Mouse (Mus musculus): ENCODE results near the gene Cdkn1c. TPM values are rescaled to one million over a fixed set of nuclear protein-coding genes. Genes with fewer than 3 reads are reported as not detected.

Cdkn1c gene
- total RNA-seq, 2 experiments from 2014 or later = 47.2 to 48.0 TPM

- intact Hi-C loops (cut with DNase I) = no loop called here
- DNase-seq = no peak
Observed at GRCm38 (mm10) chr7:143444580-143444954, 16.3 kb downstream of the Cdkn1c start.

GRCm38 (mm10) chr7:143438965-143439364, 21.9 kb downstream of the Cdkn1c start:
- intact Hi-C loops (cut with DNase I) = no loop called here
- DNase-seq = no peak

DNA sequence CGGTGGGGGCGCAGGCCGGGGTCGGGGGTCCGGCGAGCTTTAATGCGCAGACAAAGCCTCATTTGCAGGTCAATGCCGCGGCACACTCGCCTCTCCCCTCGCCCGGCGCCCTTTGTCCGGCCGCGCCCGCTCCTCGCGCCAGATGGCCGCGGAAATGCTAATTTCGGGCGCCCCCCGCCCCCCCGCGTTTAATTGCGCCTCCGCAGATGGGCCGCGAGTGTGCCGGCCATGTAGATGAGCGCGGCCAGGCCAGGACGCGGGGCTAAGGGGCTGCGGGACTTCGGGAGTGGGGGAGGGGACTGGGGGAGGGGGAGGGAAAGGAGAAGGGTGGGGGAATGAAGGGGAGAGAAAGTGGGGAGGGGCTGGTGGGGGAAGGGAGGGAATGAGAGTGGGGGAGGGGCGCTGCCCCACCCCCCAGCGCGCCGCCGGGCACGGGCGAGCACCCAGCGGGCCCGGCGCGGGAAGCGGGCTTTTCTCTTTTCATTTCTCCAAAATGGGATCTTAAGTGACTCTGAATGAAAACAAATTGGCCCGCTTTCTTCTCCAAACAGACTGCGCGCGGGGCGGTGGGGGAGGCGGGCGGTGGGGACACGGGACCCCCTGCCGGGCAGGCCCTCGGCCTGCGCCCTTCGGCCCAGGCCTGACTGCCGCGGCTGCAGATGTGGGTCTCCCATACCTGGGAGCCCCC, 22.8 kb downstream of the Cdkn1c start:
- DNase-seq = peak in 1 of 2 experiments; percentile 31
- intact Hi-C loops (cut with DNase I) = no loop called here

GRCm38 (mm10) chr7:143437231-143437893, 23.5 kb downstream of the Cdkn1c start:
- peak in 1 of 2 experiments; percentile 27 for DNase-seq
- intact Hi-C loops (cut with DNase I) = no loop called here

- intact Hi-C loops (cut with DNase I) = no loop called here
Observed at GRCm38 (mm10) chr7:143433331-143433730, 27.5 kb downstream of the Cdkn1c start.

DNA sequence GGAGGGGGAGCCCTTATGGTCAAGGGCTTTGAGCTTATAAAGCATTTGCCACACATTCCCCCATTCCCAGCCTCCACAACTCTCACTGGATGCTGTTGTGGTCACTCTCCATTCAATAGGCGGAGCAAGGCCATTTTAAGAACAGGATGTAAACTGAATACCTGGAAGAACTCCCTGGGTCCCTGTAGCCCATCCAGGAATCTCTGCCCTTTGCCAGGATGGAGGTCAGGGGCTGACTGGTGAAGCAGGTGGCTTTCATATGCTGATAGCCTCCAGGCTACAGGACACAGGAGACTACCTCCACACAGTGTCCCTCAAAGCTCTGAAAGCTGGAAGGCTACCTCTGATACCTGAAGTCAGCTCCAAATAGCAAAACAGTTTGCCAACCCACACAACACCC, 28.2 kb downstream of the Cdkn1c start:
- DNase-seq = no peak
- intact Hi-C loops (cut with DNase I) = no loop called here

More at GRCm38 (mm10) chr7:143433331-143433730, 27.5 kb downstream of the Cdkn1c start:
- DNase-seq = peak; percentile 81 to 86

- intact Hi-C loops (cut with DNase I) = no loop called here
- no peak for DNase-seq
Observed at GRCm38 (mm10) chr7:143428814-143429499, 31.9 kb downstream of the Cdkn1c start.

- no peak for DNase-seq
- intact Hi-C loops (cut with DNase I) = no loop called here
Observed at GRCm38 (mm10) chr7:143428142-143428813, 32.6 kb downstream of the Cdkn1c start.

- intact Hi-C loops (cut with DNase I) = no loop called here
- no peak for DNase-seq
Observed at GRCm38 (mm10) chr7:143419585-143420160, 41.2 kb downstream of the Cdkn1c start.

DNA sequence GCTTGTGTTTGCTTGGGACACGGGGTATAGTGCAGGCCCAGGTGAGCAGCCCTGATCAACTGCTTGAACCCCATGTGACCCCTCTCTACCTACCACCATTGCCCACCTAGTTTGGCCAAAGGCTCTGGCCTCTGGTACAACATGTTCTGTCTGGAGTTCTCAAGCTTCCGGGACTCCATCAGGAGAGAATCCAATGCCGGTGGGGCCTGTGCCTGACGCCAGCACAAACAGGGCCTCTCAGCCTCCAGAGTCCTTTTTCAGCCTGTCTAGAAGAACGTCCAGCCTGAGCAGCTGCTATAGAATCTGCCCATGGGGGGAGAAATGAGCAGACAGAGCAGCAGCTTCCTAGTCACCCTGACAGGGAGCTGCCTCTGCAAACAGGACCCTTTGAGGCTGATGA, 43.0 kb downstream of the Cdkn1c start:
- intact Hi-C loops (cut with DNase I) = no loop called here
- no peak for DNase-seq

DNA sequence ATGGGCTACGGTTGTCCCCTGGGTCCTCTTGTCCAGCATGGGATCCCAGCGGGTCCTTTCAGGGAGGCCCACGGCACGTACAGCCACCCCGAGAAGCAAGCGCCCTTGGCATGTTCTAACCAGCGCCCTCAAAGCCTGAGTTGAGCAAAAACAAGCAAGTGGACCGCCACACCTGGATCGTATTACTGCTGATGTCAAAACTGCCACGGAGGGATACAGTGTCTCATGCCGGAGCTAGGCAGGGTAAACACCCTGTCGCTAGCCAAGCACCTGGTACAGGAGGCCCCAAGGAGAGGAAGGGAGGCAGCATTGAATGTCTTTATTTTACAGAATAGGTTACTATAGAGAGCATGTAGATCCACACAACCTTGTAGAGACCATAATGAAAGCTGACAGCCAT, 44.4 kb downstream of the Cdkn1c start:
- no peak for DNase-seq
- intact Hi-C loops (cut with DNase I) = no loop called here

DNA sequence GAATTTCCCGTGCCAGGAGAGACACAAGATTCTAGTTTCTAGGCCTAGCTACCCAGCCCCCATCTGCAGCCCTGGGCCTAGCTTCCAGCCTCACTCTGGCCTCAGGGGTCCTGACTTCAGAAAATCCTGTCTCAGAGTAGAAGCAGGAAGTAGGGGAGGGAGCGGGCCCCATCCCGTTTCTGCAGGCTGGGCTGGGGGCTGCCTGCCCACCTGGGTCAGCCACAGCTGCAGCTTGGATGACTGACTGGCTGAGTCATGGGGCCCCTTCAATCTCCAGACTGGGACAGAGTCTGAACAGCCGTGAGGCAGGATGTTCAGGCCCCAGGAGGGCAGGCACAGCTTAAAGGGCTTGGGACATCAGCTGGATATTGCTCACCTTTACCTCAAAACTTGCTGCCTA, 45.8 kb downstream of the Cdkn1c start:
- no peak for DNase-seq
- intact Hi-C loops (cut with DNase I) = no loop called here

DNA sequence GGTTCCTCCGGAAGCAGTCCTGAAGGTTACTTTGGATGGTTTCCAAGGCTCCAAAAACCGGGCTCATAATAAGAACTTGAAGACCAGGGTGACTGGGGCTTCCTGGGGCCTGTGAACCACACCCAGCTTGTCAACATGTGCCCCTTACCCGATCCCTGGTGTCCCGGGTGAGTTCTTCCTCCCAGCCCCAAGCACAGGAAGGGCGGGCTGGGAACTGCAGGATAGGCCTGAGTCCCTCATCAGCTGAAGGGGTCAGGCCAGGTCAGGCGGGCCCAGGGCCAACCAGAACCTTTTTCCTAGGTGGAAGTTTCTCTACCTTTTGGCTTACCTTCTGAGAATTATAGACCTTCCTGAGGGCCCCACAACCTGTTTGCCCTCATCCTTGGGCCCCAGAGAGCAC, 48.2 kb downstream of the Cdkn1c start:
- DNase-seq = peak; percentile 27 to 42
- intact Hi-C loops (cut with DNase I) = no loop called here

- DNase-seq = peak; percentile 45 to 46
- intact Hi-C loops (cut with DNase I) = no loop called here
Observed at GRCm38 (mm10) chr7:143408615-143409021, 52.2 kb downstream of the Cdkn1c start.

Other genes starting within 250 kb of the Cdkn1c start
- gene Slc22a18, start 12.7 kb upstream of the Cdkn1c start, total RNA-seq (2021) = under 1 TPM; 0.43 to 0.50 TPM
- not detected for gene Phlda2, start 42.1 kb upstream of the Cdkn1c start, total RNA-seq (2021)
- gene Nap1l4, start 88.1 kb upstream of the Cdkn1c start, total RNA-seq (2021) = 100 to 1,000 TPM; 192 to 197 TPM
- 10 to 100 TPM; 20.3 to 26.8 TPM for gene Cars, start 139.0 kb upstream of the Cdkn1c start, total RNA-seq (2021)
- gene Tnfrsf26, start 167.7 kb upstream of the Cdkn1c start, total RNA-seq (2021) = 1 to 10 TPM; 1.0 to 1.1 TPM
- 1 to 10 TPM; 2.5 to 3.2 TPM for gene Tnfrsf22, start 188.6 kb upstream of the Cdkn1c start, total RNA-seq (2021)
- 1 to 10 TPM; 2.4 to 2.6 TPM for gene Tnfrsf23, start 224.8 kb upstream of the Cdkn1c start, total RNA-seq (2021)